Comparison of ENCODE assay signal across 8 mouse cellular contexts in the genomic region with DNA sequence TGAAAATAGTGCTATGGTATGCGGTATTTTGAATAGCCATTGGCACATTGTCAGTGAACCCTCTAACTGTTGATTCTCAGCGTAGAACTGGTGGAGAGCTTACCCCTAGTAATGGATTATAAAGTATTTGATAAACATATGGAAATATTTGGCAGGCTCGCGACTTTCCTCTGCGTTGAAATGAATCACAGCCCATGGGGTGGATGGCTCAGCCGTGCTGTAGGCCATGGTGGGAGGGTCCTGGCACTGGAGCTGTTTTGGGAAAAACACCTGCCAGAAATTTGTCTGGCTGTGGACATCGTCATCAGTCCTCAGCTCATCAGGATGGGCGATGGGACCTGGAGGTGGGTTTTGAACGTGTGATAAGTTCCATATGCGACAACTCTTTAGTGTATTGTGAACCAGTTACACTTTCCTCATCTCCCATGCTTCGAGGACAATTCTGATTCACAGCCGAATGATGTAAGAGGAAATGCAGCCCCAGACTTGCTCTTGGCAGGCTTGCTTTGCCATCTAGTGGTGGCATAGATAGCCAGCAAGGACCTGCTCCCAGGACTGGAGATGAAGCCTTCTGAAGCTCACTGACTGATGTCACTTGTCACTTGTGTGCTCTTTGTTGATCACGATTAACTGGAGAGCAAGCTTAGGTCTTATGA. TPM values are rescaled to one million over a fixed set of nuclear protein-coding genes. Genes with fewer than 3 reads are reported as not detected.
A peak's percentile ranks its signal among the peaks of the same experiment; 100 is the strongest.
DNase-seq lines count a peak whose midpoint lies in the region; ATAC-seq and TF ChIP-seq lines count a peak whose summit lies in the region.

No protein-coding gene starts in this region.

- 30% methylated on average over 13 of the region's 13 CpGs for WGBS in forebrain, embryonic 16.5 days
- 16% methylated on average over 13 of the region's 13 CpGs for WGBS in lung, embryonic 15.5 days

- H3K4me2 ChIP-seq in forebrain, embryonic 16.5 days (ENCODE audit: low read length): no peak overlapping the region
- H3K4me2 ChIP-seq in lung, embryonic 15.5 days: peak overlapping the region; percentile 31

- H3K27ac ChIP-seq in ES-E14 (ENCODE audit: insufficient read depth, low read depth, low read length, poor library complexity, severe bottlenecking): no peak overlapping the region
- H3K27ac ChIP-seq in forebrain, embryonic 16.5 days (ENCODE audit: low read length): no peak overlapping the region
- 0 out of 2 replicates have a peak overlapping the region, but pooled peaks have one; percentile 12 for H3K27ac ChIP-seq in layer of hippocampus, adult 2 months
- no peak overlapping the region for H3K27ac ChIP-seq in lung, embryonic 15.5 days

- H3K27me3 ChIP-seq in forebrain, embryonic 16.5 days (replicated peaks; ENCODE audit: control insufficient read depth, insufficient read depth, low read length): no peaks in the 10 kb centered on the region
- H3K27me3 ChIP-seq in lung, embryonic 15.5 days: 0 out of 2 replicates have a peak, but pooled peaks cover 4% of the 10 kb centered on the region

- H3K36me3 ChIP-seq in ES-E14 (ENCODE audit: control insufficient read depth, insufficient read depth, low read length, poor library complexity, severe bottlenecking): no peaks in the 10 kb centered on the region
- no peaks in the 10 kb centered on the region for H3K36me3 ChIP-seq in forebrain, embryonic 16.5 days (ENCODE audit: control insufficient read depth, insufficient read depth)
- no peaks in the 10 kb centered on the region for H3K36me3 ChIP-seq in lung, embryonic 15.5 days

- peak overlapping the region; percentile 14 for H3K9ac ChIP-seq in ES-E14 (ENCODE audit: insufficient read depth, low read depth, low read length, poor library complexity, severe bottlenecking)
- H3K9ac ChIP-seq in forebrain, embryonic 16.5 days (replicated peaks; ENCODE audit: low read depth, low read length): no peak overlapping the region
- H3K9ac ChIP-seq in lung, embryonic 15.5 days: no peak overlapping the region

- in situ Hi-C loops in ES-E14 (cut with MboI; ENCODE audit: low sequenced_read_pairs in 2 of 2, unreplicated experiment in 2 of 2): loop anchor here in 1 of 2 experiments (10.0 kb wide), 2 partner anchors 91 to 151 kb away; no protein-coding TSS in a partner anchor

- no peaks in the 10 kb centered on the region for H3K9me3 ChIP-seq in ES-E14 (ENCODE audit: control insufficient read depth, insufficient read depth, low read depth, low read length)
- no peaks in the 10 kb centered on the region for H3K9me3 ChIP-seq in forebrain, embryonic 16.5 days (ENCODE audit: control insufficient read depth, low read length)
- H3K9me3 ChIP-seq in lung, embryonic 15.5 days: no peaks in the 10 kb centered on the region

- peak; percentile 96 for TF ChIP-seq CTCF in layer of hippocampus, adult 2 months (conservative IDR thresholded peaks at IDR 0.05)

- peak; percentile 65 for DNase-seq in ES-E14 (ENCODE audit: low read depth, low spot score)
- DNase-seq in cerebellum, adult 11 months: peak; percentile 37
- peak; percentile 72 to 90 for DNase-seq in layer of hippocampus, adult 2 months (ENCODE audit: low spot score in 2 of 2)
- peak; percentile 64 for DNase-seq in retina, adult 2 months (ENCODE audit: low read depth, low spot score)

- peak; percentile 87 for ATAC-seq in forebrain, embryonic 16.5 days
- ATAC-seq in hematopoietic stem cell, adult 5-6 weeks (replicated peaks in 1 of 2; ENCODE audit: insufficient read depth in 1 of 2, low FRiP score in 2 of 2, low TSS enrichment in 1 of 2, low read depth in 1 of 2, poor library complexity in 2 of 2, severe bottlenecking in 2 of 2): peak; percentile 88 to 89
- peak; percentile 89 for ATAC-seq in lung, embryonic 15.5 days (ENCODE audit: borderline replicate concordance, extremely low read depth, low FRiP score, low TSS enrichment)
- ATAC-seq in erythroid progenitor cell, adult 5-6 weeks (replicated peaks; ENCODE audit: low FRiP score, poor library complexity, severe bottlenecking): no peak

- no peak overlapping the region for H3K4me3 ChIP-seq in ES-E14 (ENCODE audit: insufficient read depth in 1 of 2, low read depth in 1 of 2, low read length in 2 of 2, poor library complexity in 1 of 2, severe bottlenecking in 1 of 2)
- no peak overlapping the region for H3K4me3 ChIP-seq in forebrain, embryonic 16.5 days (replicated peaks; ENCODE audit: low read length)
- H3K4me3 ChIP-seq in layer of hippocampus, adult 2 months: peak overlapping the region; percentile 9; the same call in 1 of the 2 replicates
- H3K4me3 ChIP-seq in lung, embryonic 15.5 days: no peak overlapping the region

- peaks cover 0 to 7% of the 10 kb centered on the region in 2 experiments; a peak in 1 of 4 replicates for H3K4me1 ChIP-seq in ES-E14 (ENCODE audit: control insufficient read depth in 2 of 2, insufficient read depth in 2 of 2, low read length in 2 of 2, poor library complexity in 1 of 2)
- H3K4me1 ChIP-seq in forebrain, embryonic 16.5 days (replicated peaks; ENCODE audit: control insufficient read depth, insufficient read depth, low read length): peaks cover 12% of the 10 kb centered on the region
- H3K4me1 ChIP-seq in lung, embryonic 15.5 days: peaks cover 14% of the 10 kb centered on the region

TF ChIP-seq in ES-E14, 5 proteins besides CTCF, POLR2A, EP300 and RAD21:
- TF ChIP-seq ZC3H11A (IDR thresholded peaks at IDR 0.05; ENCODE audit: borderline replicate concordance, low read depth, low read length) (peak; percentile 85), HCFC1 (IDR thresholded peaks at IDR 0.05; ENCODE audit: borderline replicate concordance, insufficient read depth, low read length) (no peak)

RNA-seq across cellular contexts. Expression of gene Prss35, which starts 2.6 kb away (rescaled TPM):
- total RNA-seq in ES-E14 (2012; rRNA removed): 6.0 and 9.4 TPM in 2 replicates
- 0.90 and 2.3 TPM in 2 replicates for polyA plus RNA-seq in forebrain, embryonic 16.5 days (2015; fragmentation: Nextera tagmentation; extraction: Ambion mirVana)
- not detected in 2 replicates for total RNA-seq in hematopoietic stem cell, adult 5-6 weeks (2017)
- 1 to 10 TPM; 5.3 to 5.9 TPM for total RNA-seq in layer of hippocampus, adult 2 months (2021)
- 54.0 and 54.2 TPM in 2 replicates for polyA plus RNA-seq in lung, embryonic 15.5 days (2015; fragmentation: Nextera tagmentation; extraction: Ambion mirVana)
- not detected in 2 replicates for total RNA-seq in erythroid progenitor cell, adult 5-6 weeks (2015; ENCODE audit: low replicate concordance)
- total RNA-seq in erythroid progenitor cell, adult 5-6 weeks (2017; ENCODE audit: low replicate concordance): not detected in 2 replicates

RNA-seq across cellular contexts. Expression of gene Me1, which starts 50.3 kb away (rescaled TPM):
- 3.9 and 13.4 TPM in 2 replicates for total RNA-seq in ES-E14 (2012; rRNA removed)
- polyA plus RNA-seq in forebrain, embryonic 16.5 days (2015; fragmentation: Nextera tagmentation; extraction: Ambion mirVana): 21.5 and 22.7 TPM in 2 replicates
- 0.25 and 0.69 TPM in 2 replicates for total RNA-seq in hematopoietic stem cell, adult 5-6 weeks (2017)
- total RNA-seq in layer of hippocampus, adult 2 months (2021): 10 to 100 TPM; 63.2 to 63.9 TPM
- 31.6 and 32.6 TPM in 2 replicates for polyA plus RNA-seq in lung, embryonic 15.5 days (2015; fragmentation: Nextera tagmentation; extraction: Ambion mirVana)
- total RNA-seq in erythroid progenitor cell, adult 5-6 weeks (2015; ENCODE audit: low replicate concordance): 0.36 TPM in 1 of 2 replicates, not detected in the other
- 1.1 TPM in 1 of 2 replicates, not detected in the other for total RNA-seq in erythroid progenitor cell, adult 5-6 weeks (2017; ENCODE audit: low replicate concordance)
